Mouse (Mus musculus): ENCODE results near the gene Sh3bgrl3.

- TF ChIP-seq CTCF (IDR thresholded peaks at IDR 0.05; ENCODE audit: insufficient read depth, low read length) (peak; percentile 85), POLR2A (IDR thresholded peaks at IDR 0.05; ENCODE audit: borderline replicate concordance, extremely low read depth, low read depth, low read length) (no peak)
Observed at GRCm38 (mm10) chr4:134087412-134087811, 41.2 kb downstream of the Sh3bgrl3 start.
